Mouse (Mus musculus): ENCODE measurements at regions not wholly inside any gene's neighbourhood (a gene's known extent, or its start where the extent isn't known, plus 50 kb on each side); places are given as distances from the start of the nearest gene placed in this dataset.

DNA sequence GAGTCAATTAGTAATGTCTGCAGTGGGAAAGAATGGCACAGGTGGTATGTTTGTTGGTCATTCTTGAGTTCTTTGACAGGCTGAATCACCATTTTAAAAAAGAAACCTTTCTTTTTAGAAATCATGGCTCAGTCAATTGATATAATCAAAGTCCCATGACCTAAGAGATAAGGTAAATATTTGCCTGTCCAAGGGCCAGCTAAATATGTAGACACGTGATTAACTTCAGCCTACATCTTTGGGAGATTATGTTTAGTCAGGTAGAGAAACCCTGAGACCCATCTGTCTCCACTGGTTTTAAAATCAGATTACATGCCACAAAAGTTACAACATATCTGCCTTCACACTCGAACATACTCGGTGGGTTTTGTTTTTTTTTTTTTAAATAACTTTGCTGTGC lies 128.6 kb upstream of the Kazn start:
- no peak overlapping the region for H3K27ac ChIP-seq (replicated peaks; ENCODE audit: low read depth, low read length)
- no peaks in the 10 kb centered on the region for H3K4me1 ChIP-seq (ENCODE audit: control insufficient read depth, insufficient read depth, insufficient read length, low read length)
- no peak overlapping the region for H3K4me3 ChIP-seq (ENCODE audit: insufficient read depth, low read depth, low read length)

DNA sequence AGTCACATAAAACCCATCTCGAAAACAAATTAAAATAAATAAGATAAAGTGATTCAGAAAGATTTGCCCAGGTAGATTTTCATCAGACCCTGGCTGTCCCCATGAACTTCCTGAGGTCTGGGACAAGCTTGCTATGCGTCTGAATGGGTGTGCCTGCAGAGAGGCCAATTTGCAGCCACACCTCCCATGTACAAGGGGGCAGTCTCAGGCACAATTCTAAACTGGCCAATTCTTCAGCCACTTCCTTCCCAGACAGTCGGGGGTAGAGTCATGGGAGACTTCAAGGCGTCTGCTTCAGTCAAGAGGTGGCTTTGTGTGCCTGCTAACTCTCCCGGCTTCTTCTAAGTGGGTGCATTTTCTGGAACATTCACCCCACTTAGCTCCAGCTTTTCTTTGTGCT lies 122.9 kb upstream of the Kazn start:
- H3K4me3 ChIP-seq (ENCODE audit: insufficient read depth, low read depth, low read length) = no peak overlapping the region
- H3K27ac ChIP-seq (replicated peaks; ENCODE audit: low read depth, low read length) = no peak overlapping the region
- H3K4me1 ChIP-seq (ENCODE audit: control insufficient read depth, insufficient read depth, insufficient read length, low read length) = no peaks in the 10 kb centered on the region

DNA sequence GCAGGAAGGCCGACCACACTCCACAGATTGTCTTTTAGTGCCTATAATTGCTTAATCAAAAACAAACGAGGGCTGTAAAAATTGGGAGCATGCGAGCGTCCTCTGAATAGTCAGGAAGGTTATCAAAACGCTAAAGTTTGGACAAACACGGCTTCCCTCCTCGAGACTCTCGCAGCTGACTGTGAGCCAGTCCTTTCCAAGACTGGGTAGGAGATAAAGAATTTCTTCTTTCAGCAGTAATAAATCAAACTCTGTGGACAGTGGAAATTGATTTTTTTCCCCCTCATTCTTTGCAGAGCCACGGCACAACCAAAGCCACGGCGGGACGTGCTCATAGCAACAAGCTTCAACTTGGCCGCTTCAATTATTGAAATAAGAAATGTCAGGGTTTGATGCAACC lies 119.7 kb upstream of the Kazn start:
- no peak overlapping the region for H3K27ac ChIP-seq (replicated peaks; ENCODE audit: low read depth, low read length)
- H3K4me3 ChIP-seq (ENCODE audit: insufficient read depth, low read depth, low read length) = no peak overlapping the region
- H3K4me1 ChIP-seq (ENCODE audit: control insufficient read depth, insufficient read depth, insufficient read length, low read length) = no peaks in the 10 kb centered on the region

DNA sequence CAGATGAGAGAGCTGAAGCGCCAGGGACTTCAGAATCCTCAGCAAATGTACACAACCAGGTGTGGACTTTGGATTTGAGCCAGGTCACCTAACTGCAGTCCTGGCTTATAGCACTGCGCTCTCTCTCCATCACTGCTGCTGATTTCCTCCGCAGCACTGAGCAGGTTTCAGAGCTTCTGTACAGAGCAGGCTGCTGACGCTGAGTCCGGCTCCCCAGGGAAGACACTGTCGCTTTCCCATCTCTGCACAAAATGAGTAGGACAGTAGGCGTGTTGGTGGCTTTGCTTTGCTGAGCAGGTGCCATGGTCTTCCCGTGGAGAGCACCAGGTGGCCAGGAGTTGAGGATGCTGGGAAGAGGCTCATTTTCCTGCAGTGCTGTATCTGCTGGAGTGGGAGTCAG lies 116.2 kb upstream of the Kazn start:
- Histone ChIP-seq H3K27ac (replicated peaks; ENCODE audit: low read depth, low read length) (no peak overlapping the region), H3K4me1 (ENCODE audit: control insufficient read depth, insufficient read depth, insufficient read length, low read length) (no peaks in the 10 kb centered on the region), H3K4me3 (ENCODE audit: insufficient read depth, low read depth, low read length) (no peak overlapping the region)

DNA sequence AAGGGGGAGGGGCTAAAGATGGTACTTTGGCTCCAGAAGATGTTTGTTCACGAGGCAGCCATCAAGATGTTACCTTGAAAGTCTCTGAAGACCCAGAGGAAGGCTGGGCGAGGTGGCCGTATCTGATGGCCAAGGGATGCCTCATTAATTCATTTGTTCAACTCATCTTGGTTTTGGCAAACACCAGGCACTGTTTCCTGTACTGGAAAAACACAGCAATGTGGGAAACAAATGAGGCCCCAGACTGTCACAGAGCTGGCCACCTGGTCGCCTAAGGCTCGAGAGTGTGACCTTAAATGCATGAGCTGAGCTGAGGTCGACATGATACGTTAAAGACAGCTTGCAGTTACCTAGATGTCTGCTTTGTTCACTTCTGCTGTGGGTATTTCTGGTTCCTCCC lies 114.3 kb upstream of the Kazn start:
- Histone ChIP-seq H3K4me3 (ENCODE audit: insufficient read depth, low read depth, low read length) (no peak overlapping the region), H3K4me1 (ENCODE audit: control insufficient read depth, insufficient read depth, insufficient read length, low read length) (no peaks in the 10 kb centered on the region), H3K27ac (replicated peaks; ENCODE audit: low read depth, low read length) (no peak overlapping the region)

DNA sequence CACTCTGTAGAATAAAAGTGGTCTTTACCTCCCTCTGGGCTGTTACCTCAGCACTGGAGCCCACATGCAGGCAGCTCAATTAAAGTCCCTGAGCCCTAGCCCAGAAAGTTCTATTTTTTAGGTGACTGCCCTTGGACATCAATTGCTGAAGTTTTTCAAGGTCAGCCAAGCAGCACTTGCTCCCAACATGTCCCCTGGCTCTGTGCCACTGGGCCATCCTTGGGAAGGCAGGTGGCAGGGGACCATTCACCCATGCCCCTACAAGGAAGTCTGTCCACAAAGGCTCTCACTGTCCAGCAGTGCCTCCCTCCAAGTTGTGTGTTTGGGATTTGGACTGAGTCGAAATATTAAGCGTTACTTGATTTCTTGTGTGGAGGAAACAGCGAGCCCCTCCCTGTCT lies 112.6 kb upstream of the Kazn start:
- Histone ChIP-seq H3K4me1 (ENCODE audit: control insufficient read depth, insufficient read depth, insufficient read length, low read length) (no peaks in the 10 kb centered on the region), H3K27ac (replicated peaks; ENCODE audit: low read depth, low read length) (no peak overlapping the region)

DNA sequence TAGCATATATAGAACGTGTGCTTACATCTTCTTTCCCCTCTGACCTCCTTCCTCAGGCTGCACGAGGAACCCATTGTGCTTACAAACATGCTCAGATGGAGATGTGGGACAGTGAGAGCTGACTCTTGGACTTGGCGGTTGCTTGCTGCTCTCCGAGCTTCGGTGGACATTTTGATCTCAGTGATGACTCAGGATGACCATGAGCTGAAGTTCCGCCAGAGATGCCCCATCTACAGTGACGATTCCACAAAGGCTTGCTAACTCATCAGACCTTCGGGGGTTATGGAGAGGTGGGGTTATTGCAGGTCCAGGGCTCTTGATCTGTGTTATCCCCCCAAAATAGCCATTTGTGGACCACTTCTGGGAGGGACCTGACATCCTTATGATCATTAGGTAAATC lies 111.8 kb upstream of the Kazn start:
- Histone ChIP-seq H3K27ac (replicated peaks; ENCODE audit: low read depth, low read length) (no peak overlapping the region), H3K4me3 (ENCODE audit: insufficient read depth, low read depth, low read length) (no peak overlapping the region), H3K4me1 (ENCODE audit: control insufficient read depth, insufficient read depth, insufficient read length, low read length) (no peaks in the 10 kb centered on the region)

More for the DNA sequence above, 112.6 kb upstream of the Kazn start:
- no peak overlapping the region for H3K4me3 ChIP-seq (ENCODE audit: insufficient read depth, low read depth, low read length)

DNA sequence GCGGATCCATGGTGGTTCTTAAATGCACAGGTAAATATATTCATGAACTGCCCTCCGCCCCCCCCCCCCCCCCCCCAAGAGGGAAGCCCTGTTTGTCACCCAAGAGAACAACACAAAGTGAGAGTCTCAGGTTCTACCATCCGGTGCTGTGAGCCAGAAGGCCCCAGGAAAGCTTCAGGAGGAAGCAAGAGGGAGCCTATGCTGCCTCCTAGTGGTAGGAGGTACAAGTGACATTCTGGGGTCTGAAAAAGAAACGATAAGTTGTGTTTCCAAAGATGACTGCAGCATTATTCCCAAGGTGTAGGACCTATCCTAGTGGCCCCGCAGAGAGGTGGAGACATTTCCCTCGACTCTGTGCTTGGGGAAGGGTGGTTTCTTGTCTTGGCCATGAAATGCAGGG lies 109.7 kb upstream of the Kazn start:
- Histone ChIP-seq H3K27ac (replicated peaks; ENCODE audit: low read depth, low read length) (no peak overlapping the region), H3K4me1 (ENCODE audit: control insufficient read depth, insufficient read depth, insufficient read length, low read length) (no peaks in the 10 kb centered on the region), H3K4me3 (ENCODE audit: insufficient read depth, low read depth, low read length) (no peak overlapping the region)

DNA sequence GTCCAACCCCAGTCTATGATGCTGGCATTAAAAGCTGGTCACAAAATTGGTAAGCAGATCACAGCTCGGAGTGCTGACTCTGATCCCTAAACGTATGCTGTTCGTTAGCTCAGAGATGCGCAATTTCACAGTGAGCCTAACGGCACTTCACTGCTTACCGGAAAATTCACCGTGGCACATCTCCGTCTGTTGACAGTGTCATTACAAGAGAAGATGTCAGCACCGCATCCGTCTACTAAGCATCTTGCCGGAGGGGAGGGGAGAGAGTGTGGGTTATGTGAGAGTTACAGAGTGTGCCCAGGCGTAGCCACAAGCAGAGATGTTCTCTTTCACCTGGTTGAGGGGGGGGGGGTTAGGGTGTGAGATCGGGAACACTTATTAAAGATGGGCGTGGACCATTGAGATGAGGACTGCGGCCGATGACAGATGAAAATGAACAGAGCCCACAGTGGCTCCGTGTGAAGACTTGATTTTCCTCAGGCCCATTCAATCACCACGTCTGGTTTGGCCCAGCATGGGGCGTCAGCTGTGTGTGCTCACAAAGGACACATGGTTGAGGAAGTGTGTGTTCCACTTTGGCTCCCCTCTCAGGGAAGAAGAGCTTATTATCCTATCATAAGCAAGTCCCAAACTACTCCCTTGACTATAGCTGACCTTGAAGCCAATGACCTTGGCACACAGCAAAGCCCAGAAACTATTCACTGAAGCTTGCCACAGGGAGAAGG lies 103.4 kb upstream of the Kazn start:
- no peak overlapping the region for H3K27ac ChIP-seq (replicated peaks; ENCODE audit: low read depth, low read length)
- no peaks in the 10 kb centered on the region for H3K4me1 ChIP-seq (ENCODE audit: control insufficient read depth, insufficient read depth, insufficient read length, low read length)
- no peak overlapping the region for H3K4me3 ChIP-seq (ENCODE audit: insufficient read depth, low read depth, low read length)

DNA sequence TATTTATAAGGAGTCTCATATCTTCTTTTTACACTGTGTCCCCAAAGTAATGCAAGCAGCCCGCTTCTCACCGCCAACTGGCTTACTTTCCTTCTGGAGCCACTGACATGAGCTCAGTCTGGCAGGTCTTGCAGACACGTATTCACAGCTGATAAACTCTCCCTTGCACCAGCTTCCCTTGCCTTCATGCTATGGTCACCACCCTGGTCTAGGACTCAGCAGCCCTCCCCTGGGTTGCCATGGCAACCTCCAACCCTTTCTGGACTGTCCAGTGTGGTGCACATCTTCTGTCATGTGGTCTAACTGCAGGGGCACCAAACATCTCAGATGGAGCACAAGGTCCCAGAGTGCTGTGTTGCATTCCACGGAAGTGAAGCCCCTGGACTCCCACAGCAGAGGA lies 102.1 kb upstream of the Kazn start:
- Histone ChIP-seq H3K4me1 (ENCODE audit: control insufficient read depth, insufficient read depth, insufficient read length, low read length) (no peaks in the 10 kb centered on the region), H3K4me3 (ENCODE audit: insufficient read depth, low read depth, low read length) (no peak overlapping the region), H3K27ac (replicated peaks; ENCODE audit: low read depth, low read length) (no peak overlapping the region)

DNA sequence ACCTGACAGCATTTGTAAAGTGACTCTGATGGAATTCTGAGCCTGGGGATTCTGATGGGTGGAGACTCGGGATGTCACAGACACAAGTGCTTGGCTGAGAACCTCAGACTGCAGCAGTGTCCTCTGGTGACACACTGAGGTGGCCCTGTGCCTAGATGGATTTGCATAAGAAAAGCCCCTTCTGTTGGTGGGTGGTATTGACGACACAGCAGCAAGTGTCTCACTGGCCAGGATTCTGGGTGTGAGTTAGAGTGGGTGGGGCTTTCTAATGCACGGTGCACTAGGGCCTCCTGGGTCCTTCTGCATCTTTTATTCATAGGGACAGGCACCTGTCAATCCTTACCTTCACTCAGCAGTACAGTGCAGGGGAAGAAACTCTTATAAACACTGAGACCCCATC lies 100.9 kb upstream of the Kazn start:
- Histone ChIP-seq H3K4me1 (ENCODE audit: control insufficient read depth, insufficient read depth, insufficient read length, low read length) (no peaks in the 10 kb centered on the region), H3K27ac (replicated peaks; ENCODE audit: low read depth, low read length) (no peak overlapping the region), H3K4me3 (ENCODE audit: insufficient read depth, low read depth, low read length) (no peak overlapping the region)

DNA sequence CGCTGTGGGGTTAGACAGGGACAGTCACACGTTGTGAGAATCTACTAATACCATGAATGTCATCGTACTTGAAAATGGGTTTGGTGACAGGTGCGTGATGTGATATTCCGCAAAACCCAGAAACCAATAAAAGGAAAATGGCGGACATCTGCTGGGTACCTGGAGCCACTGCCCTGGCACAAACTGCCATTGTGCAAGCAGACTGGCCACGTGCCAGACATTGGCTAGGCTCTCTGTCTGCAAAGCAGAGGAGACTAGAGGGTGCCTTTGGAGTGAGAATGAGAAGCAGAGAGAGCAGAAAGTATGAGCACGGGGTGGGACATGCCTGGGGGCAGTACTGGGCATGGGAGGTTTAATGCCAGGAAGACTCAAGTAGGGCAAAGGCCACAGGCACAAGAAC lies 98.5 kb upstream of the Kazn start:
- no peak overlapping the region for H3K27ac ChIP-seq (replicated peaks; ENCODE audit: low read depth, low read length)
- no peak overlapping the region for H3K4me3 ChIP-seq (ENCODE audit: insufficient read depth, low read depth, low read length)

DNA sequence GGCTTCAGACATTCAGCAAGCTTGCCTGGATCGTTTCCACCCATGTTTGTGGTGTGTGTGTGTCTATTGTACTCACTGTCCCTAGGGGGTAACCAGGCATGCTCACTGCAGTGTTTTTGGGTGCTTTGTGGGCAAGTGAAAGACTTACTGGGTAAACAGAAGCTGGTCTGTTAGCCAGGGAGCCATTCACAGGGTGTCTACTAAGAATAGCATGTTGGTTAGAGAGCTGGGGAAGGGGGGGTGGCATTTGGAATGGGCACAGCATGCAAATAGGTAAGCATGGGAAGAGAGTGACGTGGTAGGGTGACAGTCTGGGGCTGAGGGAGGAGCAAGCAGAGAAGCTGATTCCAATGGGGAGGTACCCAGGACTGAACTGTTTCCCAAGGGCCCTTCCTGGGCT lies 97.7 kb upstream of the Kazn start:
- H3K27ac ChIP-seq (replicated peaks; ENCODE audit: low read depth, low read length) = no peak overlapping the region
- no peaks in the 10 kb centered on the region for H3K4me1 ChIP-seq (ENCODE audit: control insufficient read depth, insufficient read depth, insufficient read length, low read length)
- no peak overlapping the region for H3K4me3 ChIP-seq (ENCODE audit: insufficient read depth, low read depth, low read length)

More for the DNA sequence above, 98.5 kb upstream of the Kazn start:
- H3K4me1 ChIP-seq (ENCODE audit: control insufficient read depth, insufficient read depth, insufficient read length, low read length) = no peaks in the 10 kb centered on the region

DNA sequence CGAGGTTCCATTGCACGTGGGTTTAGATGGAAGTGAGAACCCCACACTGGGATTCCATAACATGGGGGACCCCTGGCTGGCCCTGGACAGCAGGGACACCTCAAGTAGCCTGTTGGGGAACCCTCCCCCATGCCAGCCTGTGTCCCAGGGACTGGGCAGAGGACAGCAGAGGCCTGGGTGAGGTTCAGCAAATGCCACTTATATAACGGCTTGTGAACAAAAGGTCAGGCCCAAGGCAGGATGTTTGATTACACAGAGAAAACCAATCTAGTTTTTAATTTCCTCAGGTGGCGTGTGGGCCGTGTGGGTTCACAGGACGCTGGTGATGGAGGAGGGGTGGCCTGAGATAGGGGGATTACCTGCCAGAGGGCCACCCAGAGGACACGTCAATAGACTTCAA lies 94.9 kb upstream of the Kazn start:
- no peaks in the 10 kb centered on the region for H3K4me1 ChIP-seq (ENCODE audit: control insufficient read depth, insufficient read depth, insufficient read length, low read length)
- H3K27ac ChIP-seq (replicated peaks; ENCODE audit: low read depth, low read length) = no peak overlapping the region
- H3K4me3 ChIP-seq (ENCODE audit: insufficient read depth, low read depth, low read length) = no peak overlapping the region

DNA sequence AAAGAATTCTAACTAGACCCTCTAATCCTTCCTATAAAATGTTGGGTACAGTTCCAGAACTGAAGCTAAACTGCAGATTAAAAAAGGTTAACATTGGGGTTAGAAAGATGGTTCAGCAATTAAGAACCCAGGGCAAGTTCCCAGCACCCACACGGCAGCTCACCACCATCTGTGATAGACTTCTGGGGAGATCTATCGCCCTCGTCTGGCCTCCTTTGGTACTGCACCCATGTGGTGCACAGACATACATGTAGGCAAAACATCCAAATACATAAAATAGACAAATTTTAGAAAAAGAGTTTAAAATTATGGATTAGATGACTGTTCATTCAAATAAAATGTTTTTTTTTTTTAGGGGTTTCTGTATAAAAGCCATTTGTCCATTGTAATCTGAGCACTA lies 91.4 kb upstream of the Kazn start:
- Histone ChIP-seq H3K4me3 (ENCODE audit: insufficient read depth, low read depth, low read length) (no peak overlapping the region), H3K27ac (replicated peaks; ENCODE audit: low read depth, low read length) (no peak overlapping the region), H3K4me1 (ENCODE audit: control insufficient read depth, insufficient read depth, insufficient read length, low read length) (no peaks in the 10 kb centered on the region)

DNA sequence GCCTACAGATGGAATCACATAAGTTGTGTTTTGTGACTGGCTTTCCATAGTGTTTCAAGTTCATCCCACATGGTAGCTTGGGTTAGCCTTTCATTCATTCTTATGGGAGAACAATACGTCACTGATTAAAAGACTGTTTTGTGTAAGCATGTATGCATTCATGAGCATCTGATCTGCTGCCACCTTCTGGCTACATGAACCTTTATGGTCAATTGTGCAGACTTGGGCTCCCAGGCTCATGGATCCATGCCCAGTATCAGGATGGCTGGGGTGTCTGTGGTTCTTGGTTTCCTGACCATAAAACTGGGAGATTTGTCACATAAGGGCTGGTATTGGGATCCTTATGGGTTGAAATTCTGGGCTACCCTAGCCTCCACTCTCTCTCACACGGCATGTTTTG lies 90.4 kb upstream of the Kazn start:
- H3K4me1 ChIP-seq (ENCODE audit: control insufficient read depth, insufficient read depth, insufficient read length, low read length) = no peaks in the 10 kb centered on the region
- H3K27ac ChIP-seq (replicated peaks; ENCODE audit: low read depth, low read length) = no peak overlapping the region
- no peak overlapping the region for H3K4me3 ChIP-seq (ENCODE audit: insufficient read depth, low read depth, low read length)

DNA sequence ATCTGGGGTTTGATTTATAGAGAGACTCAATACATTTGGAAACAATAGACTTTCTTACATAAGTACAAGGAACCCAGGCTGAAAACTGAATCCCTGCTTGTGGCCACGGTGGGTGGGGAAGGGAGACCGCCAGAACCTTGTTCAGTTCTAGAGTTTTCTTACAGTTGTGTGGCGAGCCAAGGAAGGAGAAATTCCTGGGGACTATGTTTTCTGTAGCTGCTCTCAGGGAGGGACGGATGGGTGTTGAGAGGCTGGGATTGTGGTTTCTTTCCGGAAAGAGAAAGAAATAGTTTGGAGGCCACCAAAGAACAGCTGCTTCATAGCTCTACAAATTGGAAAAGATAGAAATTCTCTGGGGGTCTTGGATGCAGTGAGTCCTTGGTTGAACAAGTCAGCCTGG lies 87.3 kb upstream of the Kazn start:
- H3K4me1 ChIP-seq (ENCODE audit: control insufficient read depth, insufficient read depth, insufficient read length, low read length) = no peaks in the 10 kb centered on the region
- H3K27ac ChIP-seq (replicated peaks; ENCODE audit: low read depth, low read length) = no peak overlapping the region
- H3K4me3 ChIP-seq (ENCODE audit: insufficient read depth, low read depth, low read length) = no peak overlapping the region
